Comparison of ENCODE assay signal across 18 mouse cellular contexts in the genomic region with DNA sequence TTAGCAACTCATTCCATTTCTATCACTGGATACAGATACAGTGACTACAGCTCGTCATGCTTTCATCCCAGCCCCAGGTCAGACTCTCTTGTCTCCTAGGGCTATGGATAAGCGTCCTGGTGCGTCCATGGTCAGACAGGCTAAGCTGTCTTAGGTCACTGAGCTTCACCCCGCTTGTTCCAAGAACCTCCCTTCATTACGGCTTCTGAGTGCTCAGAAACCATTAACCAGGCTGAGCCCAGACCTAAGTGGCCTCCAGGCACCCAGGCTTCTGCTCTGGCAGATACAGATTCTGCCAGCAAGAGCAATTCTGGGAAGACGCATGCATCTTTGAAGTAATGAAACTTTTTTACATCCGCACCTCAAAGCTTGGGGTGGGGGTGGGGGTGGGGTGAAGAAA. TPM values are rescaled to one million over a fixed set of nuclear protein-coding genes. Genes with fewer than 3 reads are reported as not detected.
"Had no signal": no experiment of that assay in that cellular context is flagged by ENCODE, and none has a peak within 500 bp of the region (broad histone marks: within the 10 kb centered on the region; RNA-seq: fewer than 3 reads in every experiment).

No protein-coding gene starts in this region.

- H3K27me3 ChIP-seq: limb, embryonic 12.5 days; limb, embryonic 15.5 days; midbrain, embryonic 12.5 days; midbrain, embryonic 15.5 days; neural tube, embryonic 12.5 days; neural tube, embryonic 15.5 days had no signal

- H3K4me1 ChIP-seq: limb, embryonic 12.5 days; limb, embryonic 15.5 days; midbrain, embryonic 12.5 days; neural tube, embryonic 12.5 days had no signal

- H3K4me3 ChIP-seq: left cerebral cortex, adult 2 months; limb, embryonic 12.5 days; limb, embryonic 15.5 days; midbrain, embryonic 12.5 days; midbrain, embryonic 15.5 days; neural tube, embryonic 12.5 days; neural tube, embryonic 15.5 days had no signal

- DNase-seq: layer of hippocampus, postnatal 36 days; left cerebral cortex, postnatal 4 days; liver, postnatal 0 days; lung, embryonic 14.5 days; thymus, adult 18-20 months; thymus, postnatal 36 days had no signal

- ATAC-seq: intestine, postnatal 0 days; liver, postnatal 0 days; midbrain, embryonic 15.5 days had no signal

- H3K9me3 ChIP-seq: limb, embryonic 12.5 days; limb, embryonic 15.5 days; midbrain, embryonic 12.5 days; midbrain, embryonic 15.5 days; neural tube, embryonic 12.5 days; neural tube, embryonic 15.5 days had no signal

- H3K27ac ChIP-seq: left cerebral cortex, adult 2 months; limb, embryonic 12.5 days; limb, embryonic 15.5 days; liver, embryonic 14.5 days; macrophage; midbrain, embryonic 12.5 days; midbrain, embryonic 15.5 days; neural tube, embryonic 12.5 days; neural tube, embryonic 15.5 days had no signal

- H3K36me3 ChIP-seq: limb, embryonic 12.5 days; limb, embryonic 15.5 days; midbrain, embryonic 12.5 days; midbrain, embryonic 15.5 days; neural tube, embryonic 12.5 days; neural tube, embryonic 15.5 days had no signal

- H3K9ac ChIP-seq: limb, embryonic 12.5 days; limb, embryonic 15.5 days; liver, embryonic 14.5 days; liver, postnatal 0 days; lung, embryonic 14.5 days; midbrain, embryonic 12.5 days; midbrain, embryonic 15.5 days; neural tube, embryonic 12.5 days; neural tube, embryonic 15.5 days had no signal

- H3K4me2 ChIP-seq: limb, embryonic 12.5 days; limb, embryonic 15.5 days; liver, embryonic 11.5 days; lung, embryonic 14.5 days; midbrain, embryonic 12.5 days; midbrain, embryonic 15.5 days; neural tube, embryonic 12.5 days; neural tube, embryonic 15.5 days had no signal

RNA-seq across cellular contexts. Expression of a gene that starts 26.7 kb away (rescaled TPM):
- polyA plus RNA-seq: limb, embryonic 12.5 days; limb, embryonic 15.5 days; liver, postnatal 0 days; macrophage; midbrain, embryonic 12.5 days; midbrain, embryonic 15.5 days; neural tube, embryonic 12.5 days; neural tube, embryonic 15.5 days; spleen, adult 2 months had no signal
